Mouse (Mus musculus) mouse trophoblast stem cell (cell line): ENCODE results near the gene Grb7.

Source experiments
- in situ Hi-C, 2 experiments: fragments of 300-500 bp; cut with MseI, MboI; formaldehyde crosslinking; loops; 2 replicates in 1 of 2; 3 replicates in 1 of 2; pipeline ENCODE4 v1.15.1; 2025

Gene Grb7

DNA sequence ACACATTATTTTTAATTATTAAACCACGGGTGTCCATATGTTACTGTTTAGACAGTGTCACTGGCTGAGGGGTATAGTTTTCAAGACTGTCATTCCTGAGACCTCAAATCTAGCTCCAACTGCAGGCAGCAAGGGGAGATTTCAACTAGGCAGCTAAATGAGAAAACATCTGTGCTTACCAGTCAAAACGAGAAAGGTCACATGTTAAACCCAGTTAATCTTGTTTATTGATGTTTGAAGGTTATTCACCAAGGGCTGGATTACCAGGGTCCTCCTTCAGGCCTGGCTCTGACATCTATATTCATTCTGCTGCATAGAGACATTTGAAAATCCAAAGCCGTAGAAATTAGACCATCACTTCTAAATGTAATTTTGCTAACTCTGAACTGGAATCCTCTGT is 58.7 kb downstream of the Grb7 start:
- in situ Hi-C loops = no loop called here
